Mouse (Mus musculus): ENCODE results near the gene Gm11034.

The Gm11034 gene

DNA sequence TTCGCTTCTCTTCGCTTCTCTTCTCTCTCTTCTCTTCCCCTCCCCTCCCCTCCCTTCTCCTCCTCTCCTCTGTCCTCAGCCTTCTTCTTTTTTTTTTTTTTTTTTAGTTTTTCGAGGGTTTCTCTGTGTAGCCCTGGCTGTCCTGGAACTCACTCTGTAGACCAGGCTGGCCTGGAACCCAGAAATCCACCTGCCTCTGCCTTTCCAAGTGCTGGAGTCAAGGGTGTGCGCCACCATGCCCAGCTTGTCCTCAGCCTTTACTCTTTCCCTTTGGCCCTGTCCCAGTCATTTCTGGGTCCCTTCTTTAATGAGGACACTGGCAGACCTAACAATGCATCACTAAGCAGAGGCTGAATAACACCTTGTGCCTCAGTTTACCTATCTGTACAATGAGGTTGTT lies at the start of gene Gm11034:
Gene Gm11034, minus strand, starts transcription at position 101 of the 400 bp plus-strand sequence.
- DNase-seq = no peak

DNA sequence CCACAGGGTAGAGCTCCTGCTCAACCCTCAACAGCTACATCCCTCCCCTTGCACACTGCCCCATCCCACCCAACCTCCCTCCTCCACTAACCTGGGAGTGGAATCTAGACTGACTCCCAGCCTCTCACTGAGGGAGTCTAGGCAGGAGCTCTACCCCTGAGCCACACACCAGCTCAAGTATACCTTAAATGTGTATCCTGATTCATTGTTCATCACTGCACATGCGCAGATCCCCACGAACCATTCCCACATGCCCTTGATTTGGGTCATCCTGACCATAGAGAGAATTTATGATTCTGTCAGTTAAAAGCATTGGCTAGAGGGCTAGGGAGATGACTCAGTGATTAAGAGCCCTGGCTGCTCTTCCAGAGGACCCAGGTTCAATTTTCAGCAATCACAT lies 49.3 kb upstream of the Gm11034 start:
- DNase-seq = no peak

DNA sequence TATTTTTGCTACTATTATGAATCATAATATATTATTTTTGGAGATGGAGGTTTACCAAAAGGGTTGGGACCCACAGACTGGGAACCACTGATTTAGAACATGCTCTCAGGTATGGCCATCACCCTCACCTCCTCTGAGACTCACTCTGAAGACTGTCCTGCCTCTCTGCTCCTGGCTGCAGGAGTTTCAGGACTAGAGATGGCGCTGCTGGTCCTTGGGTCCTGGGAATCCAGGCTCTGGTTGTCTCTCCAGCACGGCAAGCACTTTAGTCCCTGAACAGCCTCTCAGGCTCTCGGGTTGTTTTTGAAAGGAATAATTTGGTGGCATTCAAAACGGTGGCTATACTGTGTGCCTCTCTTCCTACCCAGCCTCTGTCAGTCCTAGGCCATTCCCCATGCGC lies 48.4 kb upstream of the Gm11034 start:
- peak; percentile 36 to 45 for DNase-seq

DNA sequence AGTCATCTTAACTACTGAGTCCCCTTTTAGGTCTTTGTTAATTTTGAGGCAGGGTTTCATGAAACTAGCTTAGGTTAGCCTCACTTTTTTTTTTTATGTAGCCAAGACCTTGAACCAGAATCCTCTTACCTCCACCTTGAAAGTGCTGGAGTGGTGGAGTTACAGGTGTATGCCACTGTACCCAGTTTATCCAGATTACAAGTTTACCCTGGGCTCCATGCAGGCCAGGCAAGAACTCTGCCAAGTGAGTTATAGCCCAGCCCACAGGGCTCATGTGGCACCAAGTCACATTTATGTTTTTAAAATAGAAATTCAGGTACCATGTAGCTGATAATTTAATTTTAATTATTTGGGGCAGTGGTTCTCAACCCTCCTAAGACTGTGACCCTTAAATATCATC lies 48.0 kb upstream of the Gm11034 start:
- no peak for DNase-seq

DNA sequence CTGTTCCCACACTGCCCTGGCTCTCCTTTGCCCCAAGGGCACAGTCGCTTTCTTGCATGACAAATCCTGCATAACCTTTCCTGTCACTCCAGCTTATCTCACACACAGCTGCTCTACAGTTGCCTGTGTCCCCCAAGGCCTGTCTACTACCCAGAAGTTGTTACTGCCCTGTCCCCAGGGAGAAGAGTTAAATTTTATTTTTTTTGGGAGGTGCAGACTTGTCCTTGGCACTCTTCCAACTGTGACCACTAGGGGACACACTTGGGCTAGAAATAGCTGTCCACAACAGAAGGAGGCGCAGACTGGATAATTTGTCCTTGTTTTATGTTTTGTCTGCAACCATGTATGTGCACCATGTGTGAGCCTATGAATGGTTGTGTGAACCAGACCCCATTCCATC lies 47.6 kb upstream of the Gm11034 start:
- DNase-seq = peak; percentile 44 to 59

DNA sequence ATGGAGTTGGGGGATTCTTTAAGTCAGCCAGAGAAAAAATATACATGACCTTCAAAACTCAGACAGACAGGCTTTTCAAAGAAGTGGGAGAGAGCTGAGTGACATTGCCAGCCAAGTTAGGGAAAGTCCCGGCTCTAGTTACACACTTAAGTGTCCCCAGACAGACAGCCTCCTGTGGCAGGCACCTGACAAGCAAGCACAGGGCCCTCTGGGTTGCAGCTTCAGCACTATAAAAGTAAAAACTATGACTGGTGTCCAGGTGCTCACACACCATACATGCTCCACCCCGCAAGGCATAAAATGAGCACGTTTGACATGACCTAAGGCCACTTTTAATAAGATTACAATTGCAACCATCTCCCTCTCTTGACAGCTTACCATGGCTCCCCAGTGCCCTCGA lies 47.1 kb upstream of the Gm11034 start:
- DNase-seq = no peak

DNA sequence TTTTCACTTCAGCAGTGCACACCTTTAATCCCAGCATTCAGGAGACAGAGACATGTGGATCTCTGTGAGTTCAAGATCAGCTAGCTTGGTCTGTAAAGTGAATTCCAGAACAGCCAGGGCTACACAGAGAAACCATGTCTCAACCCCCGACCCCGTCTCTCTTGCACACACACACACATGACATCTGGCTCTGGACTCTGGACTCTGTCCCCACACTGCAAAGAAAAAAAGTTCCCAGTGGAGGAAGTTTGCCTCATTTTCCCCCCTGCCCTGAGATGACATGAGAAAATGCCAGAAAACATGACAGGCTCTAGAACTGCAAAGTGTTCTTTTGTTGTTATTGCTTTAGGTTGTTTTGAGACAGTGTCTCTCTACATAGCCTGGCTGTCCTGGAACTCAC lies 46.4 kb upstream of the Gm11034 start:
- no peak for DNase-seq

DNA sequence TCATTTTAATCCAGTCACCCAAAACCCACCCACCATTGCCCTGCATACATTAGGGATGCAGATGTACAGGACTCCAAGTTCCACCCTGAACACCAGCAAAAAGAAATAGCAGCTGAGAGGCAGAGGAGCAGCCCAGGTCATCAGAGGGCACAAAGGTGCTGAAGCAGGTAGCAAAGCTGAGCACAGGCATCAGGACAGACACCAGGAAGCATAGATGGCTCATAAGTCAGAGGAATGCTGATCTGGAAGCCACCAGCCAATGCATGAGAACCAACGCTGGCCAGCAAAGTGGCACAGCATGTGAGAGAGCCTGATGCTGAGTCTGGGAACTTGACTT lies 44.4 kb upstream of the Gm11034 start:
- no peak for DNase-seq

DNA sequence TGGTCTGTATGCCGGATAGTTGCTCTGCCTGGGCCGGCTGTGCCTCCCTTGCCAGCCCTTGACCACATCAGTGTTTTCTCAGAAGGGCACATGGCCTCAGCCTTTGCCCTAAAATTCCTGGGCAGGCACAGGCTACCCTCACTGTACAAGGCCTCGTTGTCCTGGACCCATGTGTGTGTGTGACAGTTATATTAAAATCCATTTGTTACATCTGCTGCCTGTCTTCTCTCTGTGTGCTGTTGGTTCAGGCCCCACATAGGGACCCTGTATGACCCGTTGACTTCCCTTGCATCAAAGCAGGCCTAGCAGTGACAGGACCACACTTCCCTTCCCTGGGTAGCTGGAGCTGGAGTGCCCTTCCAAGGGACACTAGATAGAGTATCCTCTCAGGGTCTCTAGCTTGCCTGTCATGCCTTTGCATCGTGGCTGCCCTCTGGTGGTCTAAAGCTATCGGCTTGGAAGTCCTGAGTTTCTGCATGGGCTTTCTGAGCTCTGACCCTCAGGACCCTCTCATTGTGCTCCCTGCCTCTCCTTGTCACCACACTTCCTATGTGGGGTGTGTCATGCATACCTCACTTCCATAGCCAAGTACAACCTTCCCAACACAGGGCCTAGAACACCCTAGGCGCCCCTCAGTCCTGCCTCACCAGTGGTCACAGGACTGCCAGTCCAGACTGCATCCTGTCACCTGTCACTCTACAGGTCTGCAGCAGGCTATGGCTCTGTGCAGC lies 43.9 kb upstream of the Gm11034 start:
- DNase-seq = no peak

DNA sequence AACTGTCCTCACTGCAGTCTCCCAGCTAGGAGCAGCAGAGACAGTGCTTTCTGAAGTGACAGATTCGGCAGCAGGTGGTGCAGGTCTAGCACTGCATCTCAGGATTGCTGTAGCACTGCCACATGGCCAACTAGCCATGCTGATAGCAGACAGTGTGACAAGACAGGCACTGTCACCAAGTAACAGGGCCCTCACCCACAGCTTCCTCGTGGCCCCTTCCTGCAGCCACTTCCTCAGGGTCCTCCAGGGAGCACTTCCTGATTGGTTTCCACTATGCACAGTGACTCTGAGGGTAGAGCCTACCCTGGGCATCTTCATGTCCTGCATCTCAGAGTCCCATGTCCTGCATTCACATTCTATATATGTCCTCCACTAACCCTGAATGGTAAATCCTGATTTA lies 31.2 kb upstream of the Gm11034 start:
- DNase-seq = peak in 1 of 2 experiments; percentile 23

DNA sequence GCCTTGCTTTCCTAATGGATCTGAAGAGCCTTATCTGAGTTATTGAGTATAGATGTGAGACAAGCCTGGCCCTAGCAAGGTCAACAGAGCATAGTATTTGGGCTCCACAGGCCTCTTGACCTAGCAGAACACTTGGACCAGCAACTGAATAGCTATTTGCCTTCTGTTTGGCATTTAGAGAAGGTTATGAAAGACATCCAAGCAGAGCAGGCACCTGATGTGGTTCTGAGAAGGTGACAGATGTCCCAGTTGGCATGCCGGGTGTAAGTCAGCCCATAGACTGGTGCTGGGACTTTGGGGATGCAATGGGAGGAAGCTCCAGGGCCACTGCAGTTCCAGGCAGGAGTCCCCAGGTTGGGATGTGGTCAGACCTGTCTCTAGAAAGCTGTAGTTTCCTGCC lies 28.8 kb upstream of the Gm11034 start:
- no peak for DNase-seq

DNA sequence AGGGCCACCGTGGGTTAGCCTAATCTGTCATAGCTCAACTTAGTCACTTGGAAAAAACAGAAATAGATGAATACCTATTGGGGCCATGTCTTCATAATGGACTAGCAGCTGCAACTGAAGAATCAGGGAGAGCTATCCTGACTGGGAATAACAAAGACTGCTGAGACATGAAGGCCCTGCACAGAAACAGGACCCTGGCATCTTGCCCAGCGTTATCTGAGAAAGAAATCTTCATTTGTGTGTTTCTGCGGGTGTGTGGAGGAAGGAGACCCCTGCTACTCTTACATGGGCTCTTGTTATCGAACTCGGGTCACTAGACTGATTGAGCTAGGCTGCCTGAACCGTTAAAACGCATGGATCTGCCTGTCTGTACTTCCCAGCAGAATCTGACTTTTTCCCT lies 27.5 kb upstream of the Gm11034 start:
- no peak for DNase-seq

DNA sequence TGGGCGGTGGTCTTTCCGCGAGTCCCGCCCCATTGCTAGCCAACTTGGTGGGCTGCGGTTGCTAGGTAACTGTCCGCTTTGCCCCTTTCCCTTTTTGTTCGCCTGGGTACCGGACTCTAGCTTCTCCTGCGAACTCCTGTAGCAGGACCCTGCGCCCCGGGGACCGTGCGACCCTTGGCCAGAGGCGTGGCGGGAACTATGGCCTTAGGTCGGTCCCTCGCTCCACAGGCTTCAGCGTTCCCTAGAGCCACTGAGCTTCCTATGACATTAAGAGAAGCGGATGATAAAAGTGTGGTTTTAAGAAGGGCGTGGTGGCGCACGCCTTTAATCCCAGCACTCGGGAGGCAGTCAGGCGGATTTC lies 26.9 kb upstream of the Gm11034 start:
- DNase-seq = no peak

DNA sequence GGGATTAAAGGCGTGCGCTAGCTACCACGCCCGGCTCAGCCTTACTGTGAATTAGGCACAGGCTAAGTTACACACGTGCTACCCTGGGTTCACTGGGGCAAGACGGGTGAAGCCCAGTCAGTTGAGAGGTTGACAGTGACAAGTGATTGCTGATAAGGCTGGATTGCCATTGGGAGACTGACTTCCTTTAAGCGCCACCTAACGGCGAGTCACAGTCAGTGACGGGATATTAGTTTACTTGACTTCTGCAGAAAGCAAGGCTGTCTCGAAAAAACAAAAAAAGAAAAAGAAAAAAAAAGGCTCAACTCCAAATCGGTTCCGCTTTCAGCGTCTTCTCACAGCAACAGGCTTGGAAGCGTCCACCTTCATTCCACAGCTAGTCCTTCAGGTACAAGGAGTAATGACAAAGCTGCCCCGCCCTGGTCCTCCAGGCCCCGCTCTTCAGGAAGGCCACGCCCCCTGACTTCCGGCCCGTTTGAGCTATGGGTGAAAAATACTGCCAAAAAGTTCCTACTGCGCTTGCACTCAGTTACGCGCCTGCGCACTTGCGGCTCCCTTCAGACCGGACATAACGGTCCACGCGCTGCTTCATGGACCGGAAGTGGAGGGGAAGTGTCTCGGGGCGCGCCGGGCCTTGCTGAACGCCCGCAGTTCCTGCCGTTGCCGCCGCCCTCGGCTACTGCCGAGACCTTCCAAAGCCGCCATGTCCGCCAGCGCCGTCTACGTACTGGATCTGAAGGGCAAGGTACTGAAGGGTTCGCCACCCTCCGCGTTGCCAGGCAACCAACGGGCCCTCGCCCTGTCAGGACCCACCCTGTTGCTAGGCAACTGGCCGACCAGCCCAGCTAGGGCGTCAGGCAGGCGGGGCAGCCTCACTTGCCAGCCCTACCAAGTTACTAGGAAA lies 26.3 kb upstream of the Gm11034 start, which contains the start of gene Ap1m1:
Gene Ap1m1, plus strand, starts transcription at position 520 of the 904 bp plus-strand sequence.
- peak; percentile 98 to 99 for DNase-seq

DNA sequence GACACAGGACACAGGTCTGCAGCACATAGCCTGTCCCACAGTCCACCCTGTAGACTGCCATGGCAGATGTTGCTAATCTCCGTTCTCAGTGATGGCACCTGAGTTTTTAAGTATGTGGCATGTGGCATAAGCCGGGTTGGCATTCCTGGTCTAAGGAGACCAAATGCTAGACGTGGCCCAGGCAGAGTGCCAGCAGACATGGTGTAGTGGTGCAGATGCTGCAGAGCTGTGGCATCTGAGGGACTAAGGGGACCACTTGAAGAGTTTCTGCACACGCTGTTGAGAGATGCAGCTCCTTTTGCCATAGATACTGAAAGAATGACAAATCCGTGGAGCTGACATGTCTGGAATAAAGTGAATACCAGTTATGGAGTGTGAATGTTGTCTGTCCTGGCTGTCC lies 9.2 kb upstream of the Gm11034 start:
- DNase-seq = no peak

DNA sequence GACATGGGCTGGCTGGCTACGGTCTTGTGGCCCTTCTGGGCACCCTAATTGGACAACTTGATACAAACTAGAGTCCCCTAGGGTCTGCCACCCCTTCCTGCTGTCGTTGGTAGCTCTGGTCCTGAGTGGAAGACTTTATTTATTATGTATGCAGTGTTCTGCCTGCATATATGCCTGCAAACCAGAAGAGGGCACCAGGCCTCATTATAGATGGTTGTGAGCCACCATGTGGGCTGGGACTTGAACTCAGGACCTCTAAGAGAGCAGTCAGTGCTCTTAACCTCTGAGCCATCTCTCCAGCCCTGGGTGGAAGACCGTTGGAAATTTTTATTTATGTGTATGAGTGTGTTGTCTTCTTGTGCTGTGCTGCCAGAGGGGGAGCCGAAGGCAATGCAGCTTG lies 7.3 kb upstream of the Gm11034 start:
- DNase-seq = no peak

DNA sequence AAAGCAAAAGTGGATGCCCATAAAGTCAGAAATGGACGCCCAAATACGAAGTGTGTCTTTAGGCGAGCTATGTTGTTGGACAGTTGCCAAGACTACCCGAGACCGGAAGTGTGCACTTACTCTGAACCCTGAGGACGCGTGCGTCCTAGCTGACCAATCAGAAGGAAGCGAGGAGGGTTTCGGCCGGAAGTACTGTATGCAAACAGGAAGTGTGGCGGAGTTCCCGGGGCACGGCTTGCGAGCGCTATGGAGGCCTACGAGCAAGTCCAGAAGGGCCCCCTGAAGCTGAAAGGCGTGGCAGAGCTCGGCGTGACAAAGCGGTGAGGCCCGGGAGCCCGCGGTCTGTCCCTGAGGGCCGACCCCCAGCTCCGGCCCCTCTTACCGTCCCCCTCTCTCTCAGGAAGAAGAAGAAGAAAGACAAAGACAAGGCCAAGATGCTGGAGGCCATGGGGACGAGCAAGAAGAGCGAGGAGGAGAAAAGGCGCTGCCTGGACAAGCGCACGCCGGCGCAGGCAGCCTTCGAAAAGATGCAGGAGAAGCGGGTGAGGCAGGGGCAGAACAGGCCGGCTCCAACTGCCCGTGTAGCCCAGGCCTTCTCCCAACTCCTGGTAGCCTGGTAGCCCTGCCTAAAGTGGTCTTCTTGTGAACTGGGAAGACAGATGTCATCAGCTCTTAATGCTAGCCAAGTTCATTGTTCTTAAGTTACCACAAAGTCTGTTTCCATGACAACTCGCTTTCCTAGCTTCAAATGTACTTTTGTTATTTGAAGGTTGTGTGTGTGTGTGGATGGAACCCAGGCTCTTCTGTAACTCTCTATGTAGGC lies 6.3 kb upstream of the Gm11034 start, which contains the start of gene Fam32a:
Gene Fam32a, plus strand, starts transcription at position 190 of the 823 bp plus-strand sequence.
- peak; percentile 92 to 95 for DNase-seq

DNA sequence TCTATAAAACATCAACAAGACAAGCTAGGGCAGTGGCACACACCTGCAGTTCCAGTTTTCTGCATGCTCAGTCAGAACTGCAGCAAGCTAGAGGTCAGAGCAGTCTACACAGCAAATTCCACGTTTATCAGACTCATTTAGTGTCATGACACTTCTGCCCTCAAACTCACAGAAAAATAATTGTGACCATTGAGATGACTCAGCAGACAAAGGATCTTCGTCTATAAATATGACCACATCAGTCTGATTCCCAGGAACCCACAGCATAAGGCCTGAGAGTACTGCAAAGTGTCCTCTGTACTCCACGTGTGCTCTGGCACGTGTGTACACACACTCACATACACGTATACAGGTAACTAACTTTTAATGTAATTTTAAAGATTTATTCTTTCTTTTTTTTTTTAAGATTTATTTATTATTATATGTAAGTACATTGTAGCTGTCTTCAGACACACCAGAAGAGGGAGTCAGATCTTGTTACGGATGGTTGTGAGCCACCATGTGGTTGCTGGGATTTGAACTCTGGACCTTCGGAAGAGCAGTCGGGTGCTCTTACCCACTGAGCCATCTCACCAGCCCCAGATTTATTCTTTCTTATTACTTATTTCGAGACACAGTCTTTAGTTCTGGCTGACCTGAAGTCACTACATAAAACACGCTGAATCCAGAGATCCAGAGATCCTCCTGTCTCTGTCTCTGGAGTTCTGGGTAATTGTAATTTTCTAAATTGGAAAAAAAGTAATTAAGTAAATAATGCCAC lies 5.5 kb upstream of the Gm11034 start:
- DNase-seq = no peak

DNA sequence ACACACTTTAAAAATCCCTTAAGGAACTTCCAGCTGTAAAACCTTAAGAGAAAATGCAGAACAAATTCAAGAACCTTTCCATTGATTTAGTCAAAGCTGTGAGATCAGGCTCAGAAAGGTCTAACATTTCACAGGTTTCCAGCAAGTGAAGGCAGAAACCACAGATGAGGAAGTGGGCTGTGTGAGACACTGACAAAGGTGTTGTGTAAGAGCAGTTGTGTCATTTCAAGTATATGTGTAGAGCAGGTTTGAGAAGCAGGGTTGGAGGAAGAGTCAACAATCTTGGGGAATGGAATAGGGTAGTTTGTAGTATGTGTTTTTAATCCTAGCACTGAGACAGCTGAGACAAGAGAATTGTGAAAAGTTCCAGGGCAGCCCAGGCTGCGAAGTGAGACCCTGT lies 2.4 kb upstream of the Gm11034 start:
- DNase-seq = peak in 1 of 2 experiments; percentile 55

DNA sequence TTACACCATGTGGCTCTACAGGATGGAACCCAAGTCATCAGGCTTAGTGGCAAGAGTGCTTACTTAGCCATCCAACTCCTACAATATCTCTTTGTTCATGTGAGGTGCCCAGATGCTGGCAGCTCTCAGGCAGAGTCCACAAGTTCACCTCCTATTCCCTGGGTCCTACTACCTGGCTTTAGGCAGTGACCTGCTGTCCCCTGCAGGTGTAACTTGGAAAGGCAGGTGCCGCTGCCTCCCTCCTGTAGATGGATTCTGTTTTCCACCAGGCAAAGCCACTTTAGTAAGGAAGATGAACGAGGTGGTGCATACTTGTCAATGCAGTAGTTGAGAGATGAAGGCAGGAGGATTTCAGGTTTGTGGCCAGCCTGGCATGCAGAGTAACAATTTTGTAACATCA lies 1.6 kb upstream of the Gm11034 start:
- peak; percentile 52 to 62 for DNase-seq

DNA sequence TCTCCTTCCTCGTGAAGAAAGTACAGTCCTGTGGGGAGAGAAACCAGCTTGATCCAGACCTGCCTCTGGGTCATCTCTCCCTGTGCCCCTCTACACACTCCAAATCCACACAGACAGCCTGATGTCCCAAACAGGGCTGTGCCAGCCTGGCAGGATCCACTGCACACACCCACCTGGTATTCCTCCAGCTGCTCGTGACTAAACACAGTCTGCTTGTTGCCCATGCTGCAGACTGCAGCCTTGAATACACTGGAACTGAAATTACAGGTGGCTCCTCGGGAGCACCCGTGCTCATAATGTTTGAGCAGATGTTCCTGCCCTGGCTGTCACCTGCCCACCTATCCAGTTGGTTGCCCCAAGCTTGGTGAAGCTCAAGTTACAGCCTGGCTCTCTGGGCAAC lies 685 bp downstream of the Gm11034 start, which contains the start of gene Cib3:
Gene Cib3, minus strand, starts transcription at position 87 of the 400 bp plus-strand sequence.
- DNase-seq = no peak

DNA sequence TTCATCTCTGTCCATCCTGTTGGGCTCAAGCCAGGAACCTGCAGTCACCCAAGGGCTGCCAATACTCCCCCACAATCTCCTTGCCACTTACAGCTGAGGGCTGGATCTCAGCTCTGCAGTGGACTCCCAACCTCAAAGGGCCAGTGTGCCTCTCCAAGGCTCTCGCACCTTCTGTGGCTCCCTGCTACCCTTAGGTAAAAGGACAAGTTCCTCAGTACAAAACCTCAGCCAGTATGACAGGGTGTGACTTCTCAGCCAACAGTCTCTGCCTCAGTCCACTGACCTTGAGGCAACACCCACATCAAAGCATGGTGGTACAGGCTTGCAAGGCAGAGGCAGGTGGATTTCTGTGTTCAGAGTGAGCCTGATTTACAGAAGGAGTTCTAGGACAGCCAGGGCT lies 1.6 kb downstream of the Gm11034 start:
- DNase-seq = no peak
